Mouse (Mus musculus): Measurements from ENCODE around the gene Ei24. TPM values are rescaled to one million over a fixed set of nuclear protein-coding genes. Genes with fewer than 3 reads are reported as not detected.
A peak's percentile ranks its signal among the peaks of the same experiment; 100 is the strongest.

The Ei24 gene
- polyA plus RNA-seq, 1 experiment from 2014 or later = 81.5 TPM

GRCm38 (mm10) chr9:36767203-36768143, 29.7 kb downstream of the Ei24 start, which contains the start of gene Stt3a:
Gene Stt3a (minus strand): TSS chr9:36767679.
- under 1% methylated on average over 60 of the region's 60 CpGs for WGBS
- no peaks in the 10 kb centered on the region for H3K27me3 ChIP-seq (ENCODE audit: insufficient read depth, poor library complexity, severe bottlenecking)
- peak within 1 kb of the TSS; percentile 95 for H3K4me3 ChIP-seq
- H3K9me3 ChIP-seq = no peaks in the 10 kb centered on the region
- H3K36me3 ChIP-seq = peaks cover 25% of the 10 kb centered on the region
- peak; percentile 100 for DNase-seq (ENCODE audit: low spot score)
- peak within 1 kb of the TSS; percentile 94 for H3K27ac ChIP-seq
- peaks cover 12% of the 10 kb centered on the region for H3K4me1 ChIP-seq

GRCm38 (mm10) chr9:36764378-36764777, 32.8 kb downstream of the Ei24 start:
- 94% methylated on average over 1 of the region's 1 CpGs for WGBS
- no peak overlapping the region for H3K4me3 ChIP-seq
- no peaks in the 10 kb centered on the region for H3K9me3 ChIP-seq
- DNase-seq (ENCODE audit: low spot score) = no peak
- no peaks in the 10 kb centered on the region for H3K27me3 ChIP-seq (ENCODE audit: insufficient read depth, poor library complexity, severe bottlenecking)
- peaks cover 49% of the 10 kb centered on the region for H3K36me3 ChIP-seq
- H3K4me1 ChIP-seq = peaks cover 12% of the 10 kb centered on the region
- no peak overlapping the region for H3K27ac ChIP-seq

Other genes starting within 250 kb of the Ei24 start
- not detected in 2 replicates for gene Gm17689, start 214.8 kb downstream of the Ei24 start, polyA plus RNA-seq (2016; fragmentation: Nextera tagmentation; extraction: Ambion mirVana)
- not detected in 2 replicates for gene A630095E13Rik, start 154.0 kb downstream of the Ei24 start, polyA plus RNA-seq (2016; fragmentation: Nextera tagmentation; extraction: Ambion mirVana)
- gene Acrv1, start 104.2 kb downstream of the Ei24 start, polyA plus RNA-seq (2016; fragmentation: Nextera tagmentation; extraction: Ambion mirVana) = not detected in 2 replicates
- gene Chek1, start 70.3 kb downstream of the Ei24 start, polyA plus RNA-seq (2016; fragmentation: Nextera tagmentation; extraction: Ambion mirVana) = 26.7 and 37.6 TPM in 2 replicates
- gene Stt3a, start 29.7 kb downstream of the Ei24 start, polyA plus RNA-seq (2016; fragmentation: Nextera tagmentation; extraction: Ambion mirVana) = 173 and 214 TPM in 2 replicates
- gene Fez1, start 24.5 kb upstream of the Ei24 start, polyA plus RNA-seq (2016; fragmentation: Nextera tagmentation; extraction: Ambion mirVana) = 1.9 and 3.8 TPM in 2 replicates